8 mouse cellular contexts compared by ENCODE assay signal in the genomic region with DNA sequence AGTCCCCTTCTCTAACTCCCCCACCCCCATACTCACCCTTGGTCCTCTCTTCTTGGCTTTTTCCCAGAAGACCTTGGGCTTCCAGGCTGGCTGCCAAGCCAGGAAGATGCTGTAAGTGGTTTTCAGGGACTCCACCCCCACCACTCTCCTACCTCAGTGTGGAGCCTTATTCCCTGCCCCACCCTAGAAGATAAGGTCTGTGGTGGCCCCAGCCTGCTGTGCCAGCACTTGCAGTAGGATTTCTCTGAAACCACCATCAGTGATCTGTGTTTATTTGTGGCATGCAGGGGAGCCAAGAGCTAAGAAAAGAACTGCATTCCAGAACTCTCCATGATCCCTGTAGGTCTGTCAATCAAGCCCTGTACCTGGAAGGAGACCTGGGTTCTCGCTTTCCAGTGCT.
DNase-seq lines count a peak whose midpoint lies in the region; ATAC-seq and TF ChIP-seq lines count a peak whose summit lies in the region.

No protein-coding gene starts in this region.

- no peak for TF ChIP-seq CTCF in stomach, postnatal 0 days (IDR thresholded peaks at IDR 0.05; ENCODE audit: low read depth)

- peak overlapping the region; percentile 93 for H3K27ac ChIP-seq in heart, embryonic 12.5 days (ENCODE audit: poor library complexity, severe bottlenecking)
- peak overlapping the region; percentile 53 for H3K27ac ChIP-seq in stomach, postnatal 0 days (replicated peaks)

- intact Hi-C loops in left cerebral cortex, postnatal 25 days (cut with DNase I), result no loop called here

- no peak overlapping the region for H3K4me2 ChIP-seq in heart, embryonic 12.5 days
- no peak overlapping the region for H3K4me2 ChIP-seq in stomach, postnatal 0 days (replicated peaks; ENCODE audit: low read depth)

- DNase-seq in Muller cell, postnatal 12 days (ENCODE audit: inconsistent ontology term), result peak; percentile 7
- peak; percentile 22 to 50 for DNase-seq in adrenal gland, adult 18-20 months (ENCODE audit: low spot score in 2 of 2)
- DNase-seq in kidney, postnatal 36 days, result peak; percentile 79 to 81
- DNase-seq in stomach, postnatal 0 days (ENCODE audit: low spot score), result peak; percentile 63
- no peak for DNase-seq in thymus, adult 18-20 months
- DNase-seq in cerebellum, postnatal 36 days, result no peak
- DNase-seq in left cerebral cortex, postnatal 25 days (ENCODE audit: low spot score in 2 of 2), result no peak

- H3K4me3 ChIP-seq in heart, embryonic 12.5 days, result no peak overlapping the region
- no peak overlapping the region for H3K4me3 ChIP-seq in stomach, postnatal 0 days (ENCODE audit: low read depth, low read length)

- no peak for TF ChIP-seq EP300 in stomach, postnatal 0 days (optimal IDR thresholded peaks at IDR 0.05)

- H3K9ac ChIP-seq in heart, embryonic 12.5 days, result no peak overlapping the region
- H3K9ac ChIP-seq in stomach, postnatal 0 days (ENCODE audit: low read length), result no peak overlapping the region

- ATAC-seq in heart, embryonic 12.5 days (ENCODE audit: insufficient number of reproducible peaks, low FRiP score), result peak; percentile 86
- ATAC-seq in stomach, postnatal 0 days (ENCODE audit: low FRiP score, low TSS enrichment), result peak; percentile 71; the same call in 1 of the 2 replicates

- H3K27me3 ChIP-seq in heart, embryonic 12.5 days (replicated peaks), result no peaks in the 10 kb centered on the region
- no peaks in the 10 kb centered on the region for H3K27me3 ChIP-seq in stomach, postnatal 0 days (ENCODE audit: control insufficient read depth, insufficient read depth, low read length)

- 19% methylated on average over 1 of the region's 1 CpGs for WGBS in heart, embryonic 12.5 days
- WGBS in stomach, postnatal 0 days, result 39% methylated on average over 1 of the region's 1 CpGs

- no peaks in the 10 kb centered on the region for H3K9me3 ChIP-seq in heart, embryonic 12.5 days (replicated peaks)
- H3K9me3 ChIP-seq in stomach, postnatal 0 days (ENCODE audit: control insufficient read depth, low read length), result no peaks in the 10 kb centered on the region

- H3K36me3 ChIP-seq in heart, embryonic 12.5 days, result no peaks in the 10 kb centered on the region
- H3K36me3 ChIP-seq in stomach, postnatal 0 days (ENCODE audit: control insufficient read depth, insufficient read depth, low read length), result no peaks in the 10 kb centered on the region

- peaks cover 59% of the 10 kb centered on the region for H3K4me1 ChIP-seq in heart, embryonic 12.5 days (replicated peaks)
- peaks cover 11% of the 10 kb centered on the region; the same call in 1 of the 2 replicates for H3K4me1 ChIP-seq in stomach, postnatal 0 days (replicated peaks; ENCODE audit: control insufficient read depth, insufficient read depth)

Comparison
In these comparisons a context has a peak if more than half of its experiments do, and no peak if none do; other contexts are left out.
1. DNase-seq: peak in Muller cell, postnatal 12 days (single experiment), adrenal gland, adult 18-20 months (2 of 2), kidney, postnatal 36 days (2 of 2) and stomach, postnatal 0 days (single experiment); none in thymus, adult 18-20 months (0 of 2), cerebellum, postnatal 36 days (0 of 2) and left cerebral cortex, postnatal 25 days (0 of 2).